Mouse (Mus musculus) liver, adult 2 months (tissue): ENCODE measurements around the gene Per2. TPM values are rescaled to one million over a fixed set of nuclear protein-coding genes. Genes with fewer than 3 reads are reported as not detected.

Experiments
- DNase-seq: peaks from one replicate; pipeline ENCODE4 v3.0.0-alpha.2; 2011; ENCODE audit warnings: low read depth, low spot score; ENCODE audit errors: extremely low read depth
- H3K27ac ChIP-seq: fragments of 200-500 bp; replicated peaks from 2 replicates; pipeline ENCODE4 v1.5.1; 2012; ENCODE audit warnings: low read depth, mild to moderate bottlenecking, control low read depth, inconsistent platforms, low read length; ENCODE audit not compliant: insufficient read depth
- H3K27me3 ChIP-seq: fragments of 200-500 bp; 2 replicates; pipeline ENCODE4 v1.6.1; 2012; ENCODE audit warnings: mild to moderate bottlenecking, moderate library complexity, low read length, inconsistent platforms; ENCODE audit not compliant: control insufficient read depth, insufficient read depth
- H3K36me3 ChIP-seq: fragments of 200-500 bp; 2 replicates; pipeline ENCODE4 v1.6.1; 2012; ENCODE audit warnings: low read length, inconsistent platforms; ENCODE audit not compliant: control insufficient read depth, insufficient read depth
- H3K4me1 ChIP-seq: fragments of 200-500 bp; 2 replicates; pipeline ENCODE4 v1.6.1; 2011; ENCODE audit warnings: low read length; ENCODE audit not compliant: control insufficient read depth, insufficient read depth
- H3K4me3 ChIP-seq: fragments of 200-500 bp; 2 replicates; pipeline ENCODE4 v1.5.1; 2011; ENCODE audit warnings: low read depth, mild to moderate bottlenecking, control low read depth, low read length, moderate library complexity; ENCODE audit not compliant: insufficient read depth
- H3K79me2 ChIP-seq: fragments of 200-500 bp; 2 replicates; pipeline ENCODE4 v1.6.1; 2012; ENCODE audit warnings: inconsistent platforms, mild to moderate bottlenecking, low read length, moderate library complexity; ENCODE audit not compliant: control insufficient read depth, insufficient read depth
- H3K9ac ChIP-seq: fragments of 200-500 bp; 2 replicates; pipeline ENCODE4 v1.6.1; 2012; ENCODE audit warnings: low read depth, mild to moderate bottlenecking, control low read depth, inconsistent platforms, low read length
- CTCF ChIP-seq: fragments of 200-500 bp; IDR thresholded peaks from 2 replicates; pipeline ENCODE4 v1.5.1; 2011; ENCODE audit warnings: low read depth, low read length, control low read depth
- POLR2A ChIP-seq: fragments of 200-500 bp; IDR thresholded peaks from 2 replicates; pipeline ENCODE4 v1.6.1; 2011; ENCODE audit warnings: low read length, control low read depth; ENCODE audit not compliant: insufficient read depth; ENCODE audit errors: extremely low read depth
- WGBS: fragments of 180-500 bp; shearing (Covaris S2); methylation state at CpG from one replicate; pipeline ENCODE4 v1.1.7; 2018; 5-methylcytosine and 5-hydroxymethylcytosine counted together
- polyA plus RNA-seq: library from polyadenylated mRNA; depleted of rRNA; stranded (reverse); fragments of >200 nt; gene quantifications from 2 replicates; pipeline ENCODE4 v1.2.3, GENCODE M21; 2012
- total RNA-seq: library from RNA; depleted of rRNA; stranded (reverse); fragments of >200 nt; gene quantifications from 2 replicates; pipeline ENCODE4 v1.2.3, GENCODE M21; 2014

Gene Per2
- total and polyA plus RNA-seq, 2 experiments: 4.9 to 7.7 TPM

- TF ChIP-seq POLR2A (no peak), CTCF (no peak)
- under 1% methylated on average over 12 of the region's 12 CpGs for WGBS
- peak overlapping the region; percentile 92 for H3K9ac ChIP-seq
- no peaks in the 10 kb centered on the region for H3K27me3 ChIP-seq
- peaks cover 27% of the 10 kb centered on the region; the same call in 1 of the 2 replicates for H3K79me2 ChIP-seq
- H3K27ac ChIP-seq: peak overlapping the region; percentile 68
- H3K36me3 ChIP-seq: peaks cover 9% of the 10 kb centered on the region
- DNase-seq: peak; percentile 30
- H3K4me1 ChIP-seq: peaks cover 10% of the 10 kb centered on the region
- peak overlapping the region; percentile 92 for H3K4me3 ChIP-seq
Measured at GRCm38 (mm10) chr1:91397927-91398259, 61.2 kb downstream of the Per2 start.

DNA sequence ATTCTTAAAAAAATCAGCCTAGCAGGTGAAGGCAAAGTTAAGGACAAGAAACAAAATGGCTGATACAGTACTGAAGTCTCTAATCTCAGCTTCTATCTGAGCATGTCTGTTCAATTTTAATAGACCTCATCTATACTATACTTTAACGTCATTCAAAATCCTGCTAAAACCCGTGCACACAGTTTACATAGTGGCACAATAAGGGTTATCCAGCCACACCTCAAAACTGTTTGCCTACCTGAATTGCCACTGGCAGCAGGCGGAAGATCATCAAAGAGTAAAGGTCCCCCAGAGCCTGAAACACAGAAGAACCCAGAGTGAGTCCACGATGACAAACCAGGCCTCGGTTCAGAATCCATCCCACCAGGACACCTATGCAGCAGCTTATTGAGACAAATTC lies 68.8 kb downstream of the Per2 start:
- no peak overlapping the region for H3K9ac ChIP-seq
- no peak for DNase-seq
- H3K4me3 ChIP-seq: no peak overlapping the region
- 84% methylated on average over 5 of the region's 5 CpGs for WGBS
- H3K4me1 ChIP-seq: no peaks in the 10 kb centered on the region
- peaks cover 11% of the 10 kb centered on the region; the same call in 1 of the 2 replicates for H3K79me2 ChIP-seq
- peaks cover 60% of the 10 kb centered on the region for H3K36me3 ChIP-seq
- TF ChIP-seq CTCF (no peak), POLR2A (no peak)
- H3K27ac ChIP-seq: no peak overlapping the region
- no peaks in the 10 kb centered on the region for H3K27me3 ChIP-seq

DNA sequence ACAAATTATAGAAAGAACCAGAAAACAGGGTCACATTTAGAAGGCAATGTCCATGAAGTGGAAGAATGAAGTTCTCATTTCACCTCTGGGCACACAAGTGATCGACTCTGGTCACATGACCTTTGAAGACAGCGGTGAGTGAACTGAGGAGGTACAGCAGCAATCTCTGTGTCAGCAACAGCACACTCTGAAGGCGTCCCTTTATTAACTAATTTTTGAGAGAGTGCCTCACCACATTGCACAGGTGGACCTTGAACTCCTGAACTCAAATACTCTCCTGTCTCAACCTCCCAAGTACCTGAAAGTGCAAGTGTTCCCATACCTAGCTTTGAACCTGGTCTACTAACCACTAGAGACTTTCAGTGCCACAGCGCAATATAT lies 78.0 kb downstream of the Per2 start:
- no peak overlapping the region for H3K9ac ChIP-seq
- H3K79me2 ChIP-seq: no peaks in the 10 kb centered on the region
- H3K36me3 ChIP-seq: peaks cover 75% of the 10 kb centered on the region
- H3K4me3 ChIP-seq: no peak overlapping the region
- TF ChIP-seq CTCF (no peak), POLR2A (no peak)
- peaks cover 8% of the 10 kb centered on the region for H3K4me1 ChIP-seq
- DNase-seq: peak; percentile 52
- H3K27me3 ChIP-seq: no peaks in the 10 kb centered on the region
- no peak overlapping the region for H3K27ac ChIP-seq
- WGBS: 47% methylated on average over 4 of the region's 4 CpGs

DNA sequence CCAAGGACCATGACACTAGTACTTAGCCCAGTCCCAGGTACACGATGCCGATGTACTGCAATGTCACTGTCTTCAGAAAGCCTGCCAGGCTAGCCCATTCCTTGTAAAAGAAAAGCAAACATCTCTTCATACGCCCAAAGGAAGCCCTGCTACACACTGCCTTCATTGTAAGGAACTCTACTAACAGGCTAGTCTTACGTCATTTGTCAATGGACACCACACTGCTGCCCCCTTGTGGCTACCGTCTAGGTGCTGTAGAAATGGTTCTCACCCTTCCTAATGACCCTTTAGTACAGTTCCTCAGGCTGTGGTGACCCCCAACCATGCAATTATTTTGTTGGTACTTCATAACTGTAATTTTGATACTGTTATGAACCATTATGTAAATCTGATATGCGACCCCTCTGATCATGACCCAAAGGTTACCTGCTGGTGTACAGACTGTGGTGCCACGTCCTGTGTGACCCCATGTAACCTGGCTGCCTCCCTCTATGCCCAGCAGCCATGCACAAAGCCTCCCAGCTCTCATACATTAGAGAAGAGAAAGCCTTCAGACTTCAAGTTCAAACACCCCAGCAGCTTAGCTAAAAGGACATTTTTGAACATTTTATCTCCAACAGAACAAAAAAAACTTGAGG lies 78.6 kb downstream of the Per2 start:
- H3K4me3 ChIP-seq: no peak overlapping the region
- no peak overlapping the region for H3K27ac ChIP-seq
- 51% methylated on average over 7 of the region's 7 CpGs for WGBS
- no peaks in the 10 kb centered on the region for H3K79me2 ChIP-seq
- no peak overlapping the region for H3K9ac ChIP-seq
- DNase-seq: peak; percentile 64
- no peaks in the 10 kb centered on the region for H3K27me3 ChIP-seq
- peaks cover 76% of the 10 kb centered on the region for H3K36me3 ChIP-seq
- TF ChIP-seq POLR2A: no peak
- TF ChIP-seq CTCF: peak; percentile 69
- peaks cover 8% of the 10 kb centered on the region for H3K4me1 ChIP-seq

DNA sequence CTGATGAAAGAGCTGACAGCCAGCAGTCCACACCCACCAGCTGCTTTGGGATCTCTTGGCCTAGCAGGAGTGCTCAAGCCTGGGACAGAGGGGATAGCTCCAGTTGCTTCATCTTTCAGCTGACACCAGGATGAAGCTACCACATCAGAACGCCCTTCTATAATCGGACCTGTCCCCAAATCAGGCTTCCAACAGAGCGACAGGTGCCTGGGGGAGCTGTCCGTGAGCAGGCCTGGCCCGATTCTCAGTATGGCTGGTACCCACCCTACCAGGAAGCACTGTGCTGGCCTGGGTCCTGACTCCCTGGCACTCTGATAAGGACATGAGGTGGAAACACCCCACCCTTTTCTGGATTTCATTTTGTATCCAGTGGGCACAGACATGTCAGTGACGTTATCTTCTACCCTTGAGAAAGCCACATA lies 85.7 kb downstream of the Per2 start:
- DNase-seq: no peak
- no peaks in the 10 kb centered on the region for H3K4me1 ChIP-seq

GRCm38 (mm10) chr1:91370055-91370454 lies 89.1 kb downstream of the Per2 start:
- TF ChIP-seq POLR2A (no peak), CTCF (no peak)
- WGBS: 70% methylated on average over 23 of the region's 23 CpGs
- H3K36me3 ChIP-seq: peaks cover 17% of the 10 kb centered on the region
- H3K27ac ChIP-seq: no peak overlapping the region
- H3K4me1 ChIP-seq: peaks cover 3% of the 10 kb centered on the region; the same call in 1 of the 2 replicates
- H3K79me2 ChIP-seq: no peaks in the 10 kb centered on the region
- H3K4me3 ChIP-seq: no peak overlapping the region
- no peak for DNase-seq
- H3K27me3 ChIP-seq: 0 out of 2 replicates have a peak, but pooled peaks cover 2% of the 10 kb centered on the region
- no peak overlapping the region for H3K9ac ChIP-seq

More for the DNA sequence above, 85.7 kb downstream of the Per2 start:
- Histone ChIP-seq H3K27ac (no peak overlapping the region), H3K79me2 (no peaks in the 10 kb centered on the region), H3K27me3 (no peaks in the 10 kb centered on the region), H3K4me3 (no peak overlapping the region), H3K9ac (no peak overlapping the region), H3K36me3 (peaks cover 48% of the 10 kb centered on the region)
- 91% methylated on average over 6 of the region's 6 CpGs for WGBS
- no peak for TF ChIP-seq CTCF
- TF ChIP-seq POLR2A: no peak
